Mouse (Mus musculus): ENCODE data around the gene Cebpe.

- TF ChIP-seq GATA1 (IDR thresholded peaks at IDR 0.05; ENCODE audit: low read length) (no peak), TAL1 (IDR thresholded peaks at IDR 0.05; ENCODE audit: low read length) (no peak)
Observed at GRCm38 (mm10) chr14:54695042-54695441, 16.9 kb downstream of the Cebpe start.
